Comparison of ENCODE assay signal across 9 mouse cellular contexts in genomic region chr5:30012726-30013503, GRCm38 (mm10). TPM values are rescaled to one million over a fixed set of nuclear protein-coding genes. Genes with fewer than 3 reads are reported as not detected.
DNase-seq lines count a peak whose midpoint lies in the region; ATAC-seq and TF ChIP-seq lines count a peak whose summit lies in the region.
"Had no signal": no experiment of that assay in that cellular context is flagged by ENCODE, and none has a peak within 500 bp of the region (broad histone marks: within the 10 kb centered on the region; RNA-seq: fewer than 3 reads in every experiment).

Il6 (plus strand) TSS chr5:30013114.

- peak; percentile 70 for TF ChIP-seq CTCF in forebrain, postnatal 0 days (IDR thresholded peaks at IDR 0.05; ENCODE audit: low read depth)

- H3K27ac ChIP-seq in embryonic facial prominence, embryonic 13.5 days, result 0 out of 2 replicates have a peak within 1 kb of the TSS, but pooled peaks have one; percentile 28
- no peak within 1 kb of the TSS for H3K27ac ChIP-seq in embryonic facial prominence, embryonic 10.5 days (replicated peaks)
- H3K27ac ChIP-seq in forebrain, postnatal 0 days (ENCODE audit: low read depth, low read length), result no peak within 1 kb of the TSS
- H3K27ac ChIP-seq: neural tube, embryonic 12.5 days had no signal

- H3K4me3 ChIP-seq in embryonic facial prominence, embryonic 13.5 days, result no peak within 1 kb of the TSS
- no peak within 1 kb of the TSS for H3K4me3 ChIP-seq in embryonic facial prominence, embryonic 10.5 days
- no peak within 1 kb of the TSS for H3K4me3 ChIP-seq in forebrain, postnatal 0 days (ENCODE audit: low read depth, low read length)
- H3K4me3 ChIP-seq: neural tube, embryonic 12.5 days had no signal

- no peak for ATAC-seq in embryonic facial prominence, embryonic 13.5 days (ENCODE audit: insufficient number of reproducible peaks, insufficient read depth, low FRiP score, low TSS enrichment, low read depth)
- ATAC-seq in forebrain, postnatal 0 days, result peak; percentile 92
- ATAC-seq in megakaryocyte, adult 5-6 weeks (ENCODE audit: poor library complexity, severe bottlenecking), result peak; percentile 78

- H3K4me2 ChIP-seq in embryonic facial prominence, embryonic 13.5 days, result no peak within 1 kb of the TSS
- H3K4me2 ChIP-seq in forebrain, postnatal 0 days (ENCODE audit: low read depth), result peak within 1 kb of the TSS; percentile 24; the same call in 1 of the 2 replicates
- H3K4me2 ChIP-seq: neural tube, embryonic 12.5 days had no signal

- WGBS in embryonic facial prominence, embryonic 13.5 days, result 53% methylated on average over 16 of the region's 16 CpGs
- WGBS in embryonic facial prominence, embryonic 10.5 days, result 79% methylated on average over 16 of the region's 16 CpGs
- WGBS in forebrain, postnatal 0 days, result 42% methylated on average over 16 of the region's 16 CpGs

- DNase-seq in embryonic facial prominence, embryonic 10.5 days (ENCODE audit: low spot score), result no peak
- peak; percentile 92 for DNase-seq in brain, adult 2 months (ENCODE audit: low read depth, low spot score)
- peak; percentile 90 for DNase-seq in forebrain, postnatal 0 days
- DNase-seq in heart, postnatal 25 days (ENCODE audit: low spot score), result peak; percentile 81
- DNase-seq in layer of hippocampus, postnatal 25 days (ENCODE audit: extremely low spot score in 1 of 2, low spot score in 1 of 2), result peak; percentile 76 to 92
- DNase-seq in spleen, postnatal 4 days (ENCODE audit: low spot score in 2 of 2), result peak; percentile 56 to 65

- H3K36me3 ChIP-seq in embryonic facial prominence, embryonic 13.5 days, result no peaks in the 10 kb centered on the region
- no peaks in the 10 kb centered on the region for H3K36me3 ChIP-seq in embryonic facial prominence, embryonic 10.5 days (replicated peaks)
- H3K36me3 ChIP-seq in forebrain, postnatal 0 days (ENCODE audit: insufficient read depth), result no peaks in the 10 kb centered on the region
- H3K36me3 ChIP-seq: neural tube, embryonic 12.5 days had no signal

- H3K9me3 ChIP-seq in embryonic facial prominence, embryonic 13.5 days, result no peaks in the 10 kb centered on the region
- H3K9me3 ChIP-seq in embryonic facial prominence, embryonic 10.5 days, result no peaks in the 10 kb centered on the region
- no peaks in the 10 kb centered on the region for H3K9me3 ChIP-seq in forebrain, postnatal 0 days (ENCODE audit: low read length)
- H3K9me3 ChIP-seq: neural tube, embryonic 12.5 days had no signal

- H3K9ac ChIP-seq in embryonic facial prominence, embryonic 13.5 days, result no peak within 1 kb of the TSS
- no peak within 1 kb of the TSS for H3K9ac ChIP-seq in forebrain, postnatal 0 days
- H3K9ac ChIP-seq: neural tube, embryonic 12.5 days had no signal

- H3K4me1 ChIP-seq in embryonic facial prominence, embryonic 13.5 days, result peaks cover 11% of the 10 kb centered on the region
- H3K4me1 ChIP-seq in embryonic facial prominence, embryonic 10.5 days, result no peaks in the 10 kb centered on the region
- no peaks in the 10 kb centered on the region for H3K4me1 ChIP-seq in forebrain, postnatal 0 days (ENCODE audit: insufficient read depth)
- H3K4me1 ChIP-seq: neural tube, embryonic 12.5 days had no signal

- no peaks in the 10 kb centered on the region; the same call in 1 of the 2 replicates for H3K27me3 ChIP-seq in embryonic facial prominence, embryonic 13.5 days
- H3K27me3 ChIP-seq in embryonic facial prominence, embryonic 10.5 days (replicated peaks; ENCODE audit: low read depth, poor library complexity, severe bottlenecking), result no peaks in the 10 kb centered on the region
- H3K27me3 ChIP-seq in forebrain, postnatal 0 days (ENCODE audit: insufficient read depth, low read length), result no peaks in the 10 kb centered on the region
- H3K27me3 ChIP-seq: neural tube, embryonic 12.5 days had no signal

- intact Hi-C loops in heart, postnatal 25 days (cut with DNase I), result loop anchor here (1.0 kb wide), 1 partner anchor 188 kb away; no protein-coding TSS in a partner anchor

RNA-seq across cellular contexts. Expression of gene Il6, which starts in this region (rescaled TPM):
- 0.32 and 0.58 TPM in 2 replicates for polyA plus RNA-seq in embryonic facial prominence, embryonic 13.5 days (2015; fragmentation: Nextera tagmentation; extraction: Ambion mirVana)
- not detected in 2 replicates for polyA plus RNA-seq in embryonic facial prominence, embryonic 10.5 days (2016; fragmentation: Nextera tagmentation; extraction: Ambion mirVana)
- total RNA-seq in forebrain, postnatal 0 days (2014; rRNA removed), result not detected in 2 replicates
- polyA plus RNA-seq in forebrain, postnatal 0 days (2015; fragmentation: Nextera tagmentation; extraction: Ambion mirVana), result not detected in 2 replicates
- not detected for total RNA-seq in heart, postnatal 25 days (2021)
- not detected for total RNA-seq in layer of hippocampus, postnatal 25 days (2021)
- 14.1 and 24.4 TPM in 2 replicates for total RNA-seq in megakaryocyte, adult 5-6 weeks (2015)
- total RNA-seq in megakaryocyte, adult 5-6 weeks (2017), result 9.5 and 11.1 TPM in 2 replicates
- polyA plus RNA-seq: neural tube, embryonic 12.5 days had no signal

Comparison
In these comparisons a context has a peak if more than half of its experiments do, and no peak if none do; other contexts are left out.
1. RNA of gene Il6 (total RNA-seq): 9.5 to 24.4 TPM in megakaryocyte, adult 5-6 weeks; not detected in layer of hippocampus, postnatal 25 days, not detected in heart, postnatal 25 days and not detected in forebrain, postnatal 0 days; every median in the first group is over 4 times any median in the second.
2. Peak in DNase-seq, ATAC-seq and H3K4me2 ChIP-seq in forebrain, postnatal 0 days; RNA of the gene not detected or under 1 TPM.
3. Peak in DNase-seq in heart, postnatal 25 days; RNA of the gene not detected or under 1 TPM.
4. Peak in DNase-seq in layer of hippocampus, postnatal 25 days; RNA of the gene not detected or under 1 TPM.